Mouse (Mus musculus) brain, embryonic 18.5 days (tissue): ENCODE results near the gene Lurap1.

Source experiments
- DNase-seq: peaks from one replicate; pipeline ENCODE4 v3.0.0-alpha.2; 2012; ENCODE audit warnings: low read depth, low spot score

The Lurap1 gene

DNA sequence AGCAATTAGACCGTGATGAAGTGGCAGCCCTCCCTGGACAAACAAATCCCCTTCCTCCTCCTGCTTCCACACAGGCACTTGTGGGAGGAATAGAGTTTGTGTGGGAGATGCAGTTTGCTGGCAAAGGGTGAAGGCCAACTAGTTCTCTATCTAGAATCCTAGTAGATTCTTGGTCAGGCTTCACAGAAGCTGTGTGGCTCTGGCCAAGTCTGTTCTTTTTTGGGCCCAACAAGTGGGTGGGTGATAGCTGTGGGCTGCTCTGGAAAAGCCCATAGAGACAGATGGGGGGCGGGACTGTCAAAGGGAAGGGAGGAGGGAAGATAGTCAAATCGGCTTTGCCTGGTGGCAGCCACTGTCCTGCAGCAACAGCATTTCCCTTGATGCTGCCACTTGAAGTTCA is 9.6 kb upstream of the Lurap1 start:
- no peak for DNase-seq

DNA sequence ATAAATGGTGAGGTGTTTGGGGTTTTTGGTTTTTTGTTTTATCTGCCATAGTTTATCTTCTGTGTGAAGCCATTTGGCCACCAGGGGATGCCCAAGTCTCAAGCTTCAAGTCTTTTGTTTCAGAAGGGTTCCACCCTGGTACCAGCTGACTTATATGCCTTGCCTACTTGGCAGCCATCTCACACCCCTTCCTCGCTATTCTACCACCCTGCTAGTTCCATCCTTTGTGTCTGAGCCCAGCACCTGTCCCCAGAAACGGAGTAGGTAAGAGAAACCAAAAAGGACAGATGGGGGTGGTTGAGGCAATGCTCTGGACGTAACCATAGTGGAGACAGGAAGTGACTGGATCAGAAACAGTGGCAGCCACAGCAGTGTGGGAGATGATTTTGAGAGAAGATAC is 8.8 kb upstream of the Lurap1 start:
- DNase-seq = no peak

DNA sequence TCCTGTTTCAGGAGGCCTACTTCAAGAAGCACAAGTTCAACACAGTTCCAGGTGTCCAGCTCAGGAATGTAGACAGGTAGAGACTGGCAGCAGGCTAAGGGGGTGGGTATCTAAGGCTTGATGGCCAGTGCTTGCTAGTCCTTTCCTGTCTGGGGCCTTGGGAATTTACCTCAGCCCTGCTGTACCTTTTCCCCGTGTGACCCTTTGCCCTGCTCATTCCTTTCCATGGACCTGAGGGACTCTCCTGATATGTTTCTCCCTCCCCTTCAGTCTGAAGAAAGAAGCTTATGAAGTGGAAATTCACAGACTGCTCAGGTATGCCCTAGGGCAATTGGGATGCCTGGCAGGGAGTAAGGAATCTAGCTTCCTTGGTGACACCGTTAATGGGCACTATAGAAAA is 6.7 kb upstream of the Lurap1 start:
- DNase-seq = no peak

DNA sequence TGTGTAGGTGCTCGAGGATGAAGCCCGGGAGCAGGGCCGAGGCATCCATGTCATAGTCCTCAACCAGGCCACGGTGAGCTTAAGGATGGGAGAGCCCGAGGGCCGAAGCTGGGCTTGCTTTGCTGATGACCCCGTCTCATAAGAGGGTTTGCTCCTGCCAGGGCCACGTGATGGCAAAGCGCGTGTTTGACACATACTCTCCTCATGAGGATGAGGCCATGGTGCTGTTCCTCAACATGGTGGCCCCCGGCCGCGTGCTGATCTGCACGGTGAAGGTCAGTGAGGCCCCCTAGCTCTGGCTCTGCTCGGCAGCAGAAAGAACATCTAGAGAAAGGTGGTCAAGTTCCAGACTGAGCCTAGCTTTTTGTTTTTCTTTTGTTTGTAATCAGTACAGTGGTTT is 1.6 kb upstream of the Lurap1 start:
- no peak for DNase-seq

DNA sequence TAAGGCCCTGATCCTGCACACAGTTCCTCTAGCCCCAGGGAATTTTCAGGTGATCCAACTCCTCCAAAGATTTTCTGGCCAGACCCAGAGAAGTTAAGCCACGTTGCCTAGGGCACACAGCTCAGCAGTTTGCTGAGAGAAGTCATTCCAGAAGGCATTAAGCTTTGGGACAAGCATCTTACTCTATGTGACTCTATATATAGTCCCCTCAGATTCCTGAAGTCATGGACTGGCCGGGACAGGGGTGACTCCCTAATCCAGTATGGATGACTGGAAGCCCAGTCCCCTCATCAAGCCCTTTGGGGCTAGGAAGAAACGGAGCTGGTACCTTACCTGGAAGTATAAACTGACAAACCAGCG is 296 bp downstream of the Lurap1 start:
- DNase-seq = no peak

DNA sequence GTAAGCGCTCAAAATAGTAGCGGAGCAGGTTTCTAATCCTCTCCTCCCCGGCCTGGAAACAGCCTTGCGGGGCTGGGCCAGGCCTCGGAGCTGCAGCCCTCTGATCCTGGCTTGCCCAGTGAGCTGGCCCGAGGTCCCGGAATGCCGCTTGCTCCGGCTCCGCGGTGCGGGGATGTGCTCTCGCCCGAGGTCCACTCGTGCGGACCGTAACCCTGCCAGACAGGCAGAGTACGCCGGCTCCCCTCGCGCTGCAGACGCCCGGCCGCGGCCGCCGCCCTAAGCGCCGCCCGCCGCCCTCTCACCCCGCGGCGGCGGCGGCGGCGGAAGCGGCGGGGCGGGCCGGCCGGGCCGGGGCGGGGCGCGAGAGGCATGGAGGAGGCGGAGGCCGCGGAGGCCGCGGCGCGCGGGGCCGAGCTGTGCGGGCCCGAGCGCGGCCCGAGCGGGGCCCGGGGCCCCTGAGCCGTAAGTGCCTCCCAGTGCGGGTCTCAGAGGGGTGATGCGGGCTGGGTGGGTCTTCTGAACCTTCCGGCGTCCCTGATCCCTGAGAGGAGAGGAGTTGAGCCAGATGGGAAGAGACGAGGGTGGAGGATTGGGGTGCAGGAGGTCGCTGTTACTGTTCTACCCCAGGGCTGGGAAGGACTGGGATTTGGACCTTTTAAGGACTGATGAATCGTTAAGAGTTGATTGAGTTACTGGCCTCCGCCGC is 829 bp downstream of the Lurap1 start:
- no peak for DNase-seq

DNA sequence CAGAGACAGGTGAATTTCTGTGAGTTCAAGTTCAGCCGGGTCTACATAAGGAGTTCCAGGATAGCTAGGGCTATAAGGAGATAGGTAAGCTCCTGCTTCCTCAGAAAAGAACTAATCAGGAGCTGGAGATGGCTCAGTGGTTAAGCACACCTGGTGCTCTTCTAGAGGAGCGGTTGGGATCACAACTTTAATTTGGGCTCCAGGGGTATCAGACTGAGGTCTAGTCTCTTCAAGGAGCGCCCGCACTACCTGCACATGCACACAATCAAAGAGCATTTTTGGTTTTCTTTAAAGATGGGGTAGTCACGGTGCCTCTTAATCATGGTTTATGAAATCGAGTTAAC is 1.4 kb downstream of the Lurap1 start:
- no peak for DNase-seq

DNA sequence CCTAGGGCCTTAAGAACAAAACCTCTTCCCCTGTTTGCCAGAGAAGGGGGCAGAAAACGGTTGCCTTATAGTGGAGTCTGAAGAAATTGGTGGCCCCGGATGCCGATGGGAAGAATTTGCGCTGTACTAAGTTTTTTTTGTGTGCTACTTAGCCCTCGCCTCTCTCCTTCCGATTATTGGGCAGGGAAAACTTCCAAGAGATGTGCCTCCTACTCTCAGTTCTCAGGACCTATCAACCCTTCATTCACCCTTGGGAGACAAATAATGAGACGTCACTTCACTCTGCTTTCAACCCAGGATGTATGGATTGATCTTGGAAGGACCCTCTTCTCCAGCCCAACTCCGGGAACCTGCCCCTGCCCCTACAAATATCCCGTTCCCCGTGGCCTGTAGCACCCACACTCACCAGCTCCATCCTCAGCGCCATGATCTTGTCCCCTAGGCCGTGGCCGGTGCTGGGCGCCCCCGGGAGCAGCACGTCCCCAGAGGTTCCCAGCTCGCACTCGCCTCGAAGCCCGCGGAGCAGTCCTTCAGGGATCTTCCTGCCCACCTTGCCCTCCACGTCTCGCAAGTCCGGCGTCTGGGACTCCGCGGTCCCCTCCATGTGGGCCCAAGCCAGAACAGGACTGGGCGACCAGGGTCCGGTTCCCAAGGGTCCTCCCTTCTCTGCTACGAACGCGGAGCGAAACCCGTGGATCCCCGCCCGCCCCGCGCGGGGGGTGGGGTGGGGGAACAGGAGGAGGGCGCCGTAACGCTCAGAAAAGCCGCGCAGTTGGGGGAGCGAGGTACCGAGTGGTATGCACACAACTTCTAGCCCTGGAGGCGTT is 7.0 kb downstream of the Lurap1 start:
- no peak for DNase-seq

DNA sequence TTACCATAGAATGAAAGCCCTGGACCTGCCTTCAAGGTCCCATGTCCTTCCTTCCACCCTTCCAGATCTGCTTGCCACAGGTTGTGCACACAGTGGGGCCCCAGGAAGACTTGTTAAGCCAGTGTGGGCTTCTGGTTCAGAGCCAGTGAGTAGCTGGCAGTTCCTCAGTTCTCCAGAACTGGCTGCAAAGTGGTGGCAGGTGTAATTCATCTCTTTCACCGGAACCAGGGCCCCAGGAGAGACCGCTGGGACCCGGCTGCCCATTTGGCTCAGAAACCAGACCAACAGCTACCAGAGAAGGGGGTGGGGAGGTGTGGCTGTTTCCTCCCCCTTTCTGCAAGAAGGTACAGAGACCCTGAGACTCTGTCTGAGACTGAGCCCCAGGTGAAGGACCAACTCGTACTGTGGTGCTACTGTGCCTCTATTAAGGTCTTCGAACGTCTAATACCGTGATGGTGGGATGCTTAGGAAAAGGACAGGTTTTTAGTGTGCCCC is 7.8 kb downstream of the Lurap1 start:
- DNase-seq = no peak

DNA sequence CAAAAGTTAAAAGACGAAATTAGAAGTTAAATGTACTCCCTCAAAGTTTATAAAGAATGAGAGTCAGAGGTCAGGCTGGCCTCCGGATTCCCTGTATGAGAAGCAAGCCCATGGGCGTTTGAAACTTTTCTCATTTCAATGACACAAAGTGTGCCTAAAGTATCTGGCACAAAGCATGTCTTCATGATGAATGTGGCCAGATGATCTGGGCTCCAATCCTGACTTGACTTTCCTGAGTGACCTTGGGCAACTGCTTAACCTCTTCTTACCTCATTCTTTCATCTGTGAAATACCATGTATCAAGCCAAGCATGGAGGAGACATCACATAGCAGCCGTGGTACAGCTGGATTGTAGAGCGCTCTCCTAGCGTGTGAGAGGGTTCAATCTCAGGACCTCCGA is 8.9 kb downstream of the Lurap1 start:
- DNase-seq = no peak

DNA sequence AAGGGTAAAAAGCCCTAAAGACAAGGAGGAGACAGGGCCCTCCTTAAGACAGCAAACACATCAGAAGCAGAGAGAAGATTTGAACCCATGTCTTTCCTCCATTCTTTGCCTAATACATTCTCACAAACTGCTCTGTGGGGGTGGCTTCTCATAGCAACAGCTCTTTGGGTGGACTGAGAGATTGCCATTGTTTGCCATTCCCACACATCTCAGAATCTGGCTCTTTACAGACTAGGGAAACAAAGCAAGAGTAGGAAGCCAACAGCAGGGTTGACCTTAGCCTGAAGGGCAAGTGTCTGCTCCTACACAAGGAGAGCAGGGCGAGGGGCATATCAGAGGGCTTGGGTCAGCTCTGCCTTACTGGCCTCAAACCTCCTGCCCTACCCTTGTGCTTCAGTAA is 9.4 kb downstream of the Lurap1 start:
- DNase-seq = no peak

DNA sequence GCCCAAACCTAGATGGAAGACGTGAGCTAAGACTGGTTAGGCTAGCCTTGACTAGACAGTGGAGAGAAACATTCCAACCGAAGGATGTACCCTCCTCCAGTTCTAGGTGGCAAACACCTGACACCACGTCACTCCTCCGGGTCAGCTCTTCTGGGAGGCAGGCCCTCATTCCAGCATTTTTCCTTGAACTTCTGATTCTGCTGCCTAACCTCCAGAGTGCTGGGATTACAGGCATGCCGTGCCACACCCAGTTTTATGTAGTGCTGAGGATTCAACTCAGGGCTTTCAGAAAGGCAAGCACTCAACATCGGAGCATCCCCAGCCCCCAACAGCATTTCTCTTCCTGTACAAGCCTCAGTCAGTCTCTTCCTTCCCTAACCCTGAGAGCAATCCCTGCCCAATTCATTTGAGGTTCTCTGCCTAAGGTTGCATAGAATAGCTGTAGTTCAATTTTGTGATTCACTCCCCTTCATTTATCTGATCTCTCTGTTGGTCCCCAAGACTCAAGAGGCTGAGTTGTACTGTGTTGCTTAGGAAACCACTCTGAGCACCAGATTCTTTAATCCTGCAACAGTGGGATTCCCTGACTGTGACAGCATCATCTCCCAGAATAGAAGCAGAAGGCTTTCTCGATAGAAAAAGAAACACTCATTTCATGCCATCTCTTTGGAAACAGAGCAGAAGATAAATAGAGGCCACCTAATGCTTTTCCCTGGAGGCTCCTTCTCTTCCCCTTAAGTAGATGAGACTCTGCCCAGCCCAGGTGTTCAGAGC is 10.2 kb downstream of the Lurap1 start:
- no peak for DNase-seq

DNA sequence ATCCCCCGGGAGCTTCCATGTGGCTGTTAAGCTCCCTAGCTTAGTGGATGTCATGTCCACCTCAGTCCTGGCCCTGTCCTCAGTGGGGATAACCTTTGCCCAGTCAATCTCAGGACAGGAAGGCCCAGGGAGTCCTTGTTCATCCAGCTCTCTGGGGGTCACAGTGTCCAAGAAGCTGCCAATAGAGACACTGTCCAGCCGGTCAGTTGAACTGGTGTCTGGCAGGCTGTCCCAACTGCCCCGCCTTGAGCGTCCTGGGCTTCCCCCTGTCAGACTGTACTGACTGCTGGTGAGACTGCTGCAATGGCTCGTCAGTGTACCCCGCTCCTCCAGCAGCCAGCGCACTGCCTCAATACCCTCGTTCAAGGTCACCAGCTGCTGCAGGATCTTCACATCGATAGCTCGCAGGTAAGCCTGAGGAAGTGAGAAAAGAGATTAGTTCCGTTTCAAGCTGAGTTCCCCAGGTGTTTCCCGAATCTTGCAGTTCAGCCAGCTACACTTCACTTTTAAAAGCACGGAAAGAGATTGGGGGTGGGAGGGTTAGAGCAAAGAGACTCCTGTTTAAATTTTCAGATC is 13.6 kb downstream of the Lurap1 start:
- no peak for DNase-seq

DNA sequence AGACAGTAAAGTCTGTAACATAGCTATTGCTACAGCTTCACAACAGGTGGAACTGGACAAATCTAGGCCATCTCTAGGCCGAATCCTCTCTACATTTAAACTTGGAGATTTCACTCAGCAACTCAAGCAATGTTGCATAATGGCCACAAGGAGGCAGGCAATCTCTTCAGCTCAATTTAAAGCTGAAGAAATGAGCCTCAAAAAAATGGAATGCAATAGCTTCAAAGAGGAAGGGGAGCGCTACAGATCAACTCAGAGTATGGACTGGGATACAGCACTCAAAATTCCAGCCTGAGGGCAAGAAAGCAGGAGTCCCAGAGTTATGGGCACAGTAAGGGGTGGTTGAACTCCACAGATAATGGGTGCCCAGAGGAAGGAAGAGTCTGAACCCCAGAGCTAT is 16.1 kb downstream of the Lurap1 start:
- no peak for DNase-seq

DNA sequence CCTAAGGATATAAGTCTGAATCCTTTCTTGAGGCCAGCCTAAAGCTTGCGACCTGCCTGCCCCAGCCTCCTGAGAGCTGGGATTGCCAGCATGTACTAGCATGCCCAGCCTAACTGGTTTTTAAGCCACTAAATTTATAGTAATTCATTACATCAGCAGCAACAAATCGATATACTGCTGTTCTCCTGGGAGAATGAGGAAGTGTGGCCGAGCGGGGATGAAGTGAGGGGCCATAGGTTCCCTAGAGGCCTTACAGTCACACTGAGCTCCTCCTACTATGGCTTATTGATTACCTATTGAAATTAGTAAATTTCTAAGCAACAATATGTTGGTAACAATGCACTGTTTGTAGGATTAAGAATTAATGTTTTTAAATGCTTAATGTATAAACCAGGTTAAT is 18.0 kb downstream of the Lurap1 start:
- DNase-seq = no peak

DNA sequence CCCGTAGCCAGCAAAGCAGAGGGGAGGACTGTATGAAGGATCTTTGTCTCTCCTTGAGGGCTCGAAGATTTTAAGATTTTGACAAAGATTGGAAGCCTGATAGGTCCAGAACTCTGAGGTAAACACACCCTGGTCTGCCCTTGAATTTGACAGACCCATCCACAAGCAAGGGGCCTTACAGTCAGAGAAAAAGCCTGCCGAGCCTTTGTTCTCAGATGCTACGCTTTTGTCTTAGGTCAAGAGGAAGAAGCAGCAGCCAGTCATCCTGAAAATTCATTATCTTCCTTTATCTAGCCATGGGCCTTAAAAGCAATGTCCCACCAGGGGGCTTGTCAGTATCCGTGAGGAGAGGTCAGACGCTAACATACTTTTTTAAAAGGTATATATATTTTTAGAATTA is 23.2 kb downstream of the Lurap1 start:
- DNase-seq = no peak

DNA sequence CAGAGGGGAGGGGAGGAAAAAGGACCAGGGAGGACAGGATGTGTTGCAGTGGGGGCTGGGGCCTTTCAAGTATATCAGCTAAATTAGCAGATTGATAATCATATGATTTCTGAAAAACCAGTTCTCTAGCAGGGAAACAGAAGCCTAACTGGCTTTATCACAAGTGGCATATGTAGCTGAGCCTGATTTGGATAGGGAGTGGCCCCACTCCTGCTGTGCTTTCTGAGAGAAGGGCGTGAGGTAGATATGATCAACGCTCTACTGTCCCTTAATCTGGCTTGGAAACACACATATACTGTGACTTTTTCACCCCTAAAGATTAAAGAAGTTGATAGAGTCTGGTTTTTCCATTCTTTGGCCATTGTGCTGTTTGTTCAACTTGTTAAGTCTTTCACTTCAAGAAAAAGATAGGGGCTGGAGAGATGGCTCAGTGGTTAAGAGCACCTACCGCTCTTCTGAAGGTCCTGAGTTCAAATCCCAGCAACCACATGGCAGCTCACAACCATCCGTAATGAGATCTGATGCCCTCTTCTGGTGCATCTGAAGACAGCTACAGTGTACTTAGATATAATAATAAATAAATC is 25.2 kb downstream of the Lurap1 start:
- DNase-seq = no peak

DNA sequence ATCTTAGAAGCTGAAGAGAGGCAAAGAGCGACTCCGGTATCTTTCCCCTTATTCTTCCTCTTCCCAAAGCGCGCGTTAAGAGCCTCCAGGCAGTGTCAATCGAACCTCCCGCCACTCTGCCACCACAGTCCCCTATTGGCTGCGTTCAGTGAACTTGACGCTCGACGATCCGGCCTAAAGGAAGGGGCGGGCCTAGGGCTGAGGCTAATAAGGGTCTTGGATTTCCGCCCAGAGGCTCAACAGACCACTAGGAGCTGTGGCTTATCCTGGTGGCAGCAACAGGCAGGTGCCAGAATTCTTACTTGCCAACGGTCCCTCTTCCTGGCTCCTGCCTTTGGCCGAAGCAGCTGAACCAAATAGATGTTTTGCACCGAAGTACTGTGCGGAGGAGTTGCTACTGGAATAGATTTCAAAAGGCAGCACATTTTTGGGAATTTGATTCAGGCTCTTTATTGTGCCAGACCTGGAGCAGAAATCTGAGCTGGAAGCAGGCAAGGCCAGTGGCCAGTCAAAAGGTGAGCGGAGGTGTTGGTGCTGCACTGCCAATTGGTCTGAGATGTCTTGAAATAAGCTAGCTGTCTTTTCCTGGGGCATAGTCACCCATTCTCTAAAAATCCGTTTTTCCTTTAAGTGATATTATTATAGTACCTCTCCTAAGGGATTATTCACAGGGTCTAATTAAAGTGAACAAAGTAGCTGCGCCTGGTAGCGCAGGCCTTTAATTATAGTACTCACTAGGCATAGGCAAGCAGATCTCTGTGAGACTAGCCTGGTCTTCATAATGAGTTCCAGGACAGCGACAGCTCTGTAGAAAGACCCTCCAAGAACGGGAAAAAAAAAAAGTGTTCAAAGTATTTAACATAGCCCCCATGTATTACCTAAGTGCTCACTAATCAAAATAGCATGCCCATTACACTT is 27.3 kb downstream of the Lurap1 start, which contains the start of the genes Rad54l and Pomgnt1:
Gene Rad54l (minus strand): TSS at position 89 of the 918 bp plus-strand sequence.
Gene Pomgnt1 (plus strand): TSS at position 239 of the 918 bp plus-strand sequence.
- peak; percentile 76 for DNase-seq

DNA sequence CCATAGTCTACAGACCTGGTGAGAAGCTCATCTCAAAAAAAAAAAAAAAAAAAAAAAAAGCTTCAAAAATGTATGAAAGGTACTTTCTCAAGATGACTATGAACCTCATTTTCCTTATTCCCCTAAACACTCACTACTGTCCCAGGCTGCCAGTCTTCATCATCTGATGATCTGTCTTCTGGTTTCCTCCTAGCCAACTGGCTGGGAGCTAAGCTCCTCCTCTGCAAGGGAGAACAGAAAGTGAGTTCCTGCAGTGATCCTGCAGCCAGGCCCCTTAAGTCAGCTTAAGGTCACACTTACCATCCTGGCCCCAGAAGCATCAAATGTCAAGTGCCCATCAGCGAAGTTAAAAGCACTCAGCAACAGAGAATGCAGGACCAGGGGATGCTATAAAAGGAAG is 28.4 kb downstream of the Lurap1 start:
- no peak for DNase-seq

DNA sequence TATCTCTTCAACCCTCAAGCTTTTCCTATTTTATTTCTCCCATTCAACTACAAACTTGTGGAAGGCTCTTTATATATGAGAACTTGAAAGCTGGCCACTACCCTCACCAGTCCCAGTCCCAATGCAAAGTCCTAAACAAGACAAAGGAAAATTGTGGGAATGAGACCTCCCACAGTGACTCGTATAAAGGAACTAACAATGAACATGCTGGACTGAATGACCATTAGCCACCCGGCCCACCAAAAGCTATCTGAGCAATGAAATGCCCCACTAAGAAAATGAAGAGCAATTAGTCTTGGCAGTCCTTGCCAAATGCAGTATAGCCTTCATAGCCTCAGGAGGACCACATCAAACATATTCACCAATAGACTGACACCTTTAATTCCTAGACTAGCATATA is 39.7 kb downstream of the Lurap1 start:
- DNase-seq = no peak

DNA sequence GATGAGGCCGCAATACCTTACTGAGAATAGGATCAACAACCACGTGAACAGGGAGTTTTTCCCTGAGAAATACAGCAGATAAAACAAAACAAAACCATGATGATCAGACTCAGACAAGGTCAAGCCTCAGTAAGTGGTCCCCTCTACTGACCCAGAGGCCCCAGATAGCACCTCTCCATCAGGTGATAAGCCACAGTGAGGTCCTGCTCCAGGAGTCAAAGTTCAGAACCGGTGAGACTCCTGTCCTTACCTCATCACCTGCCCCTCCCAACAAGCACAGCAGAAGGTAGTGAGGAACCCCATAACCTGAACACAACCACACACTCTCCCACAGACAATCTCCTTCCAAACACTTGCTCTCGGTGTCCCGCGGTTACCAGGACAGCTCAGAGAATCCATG is 40.4 kb downstream of the Lurap1 start:
- no peak for DNase-seq
